In genomic region chr2:106465831-106466230, GRCm38 (mm10) we compare ENCODE assay signal across 22 mouse cellular contexts.
DNase-seq lines count a peak whose midpoint lies in the region; TF ChIP-seq lines count a peak whose summit lies in the region.
"Had no signal": no experiment of that assay in that cellular context is flagged by ENCODE, and none has a peak within 500 bp of the region (broad histone marks: within the 10 kb centered on the region; RNA-seq: fewer than 3 reads in every experiment).

No protein-coding gene starts in this region.

- TF ChIP-seq EP300 in ES-Bruce4 (IDR thresholded peaks at IDR 0.05; ENCODE audit: insufficient read depth, low read depth, low read length), result 0 out of 2 replicates have a peak, but pooled peaks have one; percentile 24

- H3K27ac ChIP-seq in ES-Bruce4 (ENCODE audit: insufficient read depth, low read length) (no peak overlapping the region), ES-E14 (ENCODE audit: insufficient read depth, low read depth, low read length, poor library complexity, severe bottlenecking) (no peak overlapping the region)
- H3K27ac ChIP-seq: embryonic facial prominence, embryonic 13.5 days; embryonic facial prominence, embryonic 15.5 days; forebrain, embryonic 10.5 days; forebrain, embryonic 12.5 days had no signal

- DNase-seq in ES-E14 (ENCODE audit: low read depth, low spot score) (peak; percentile 89), WW6 (ENCODE audit: low read depth, low spot score) (peak; percentile 39)
- DNase-seq in adrenal gland, adult 8-10 months, result no peak
- DNase-seq in right cerebral cortex, postnatal 14 days, result no peak
- DNase-seq in left cerebral cortex, postnatal 10 days (ENCODE audit: extremely low spot score in 1 of 2, low spot score in 2 of 2), result no peak
- DNase-seq: adrenal gland, postnatal 10 days; adrenal gland, postnatal 25 days; B cell, adult 2 months; cerebellum, adult 11 months; cerebellum, adult 18-20 months; cerebellum, adult 8-10 months; cerebellum, adult 9-11 months; cerebellum, postnatal 14 days; cerebellum, postnatal 36 days; embryo, embryonic 11 days had no signal

- no peak for TF ChIP-seq CTCF in ES-Bruce4 (IDR thresholded peaks at IDR 0.05; ENCODE audit: low read depth, low read length)

- in situ Hi-C loops in ES-E14 (cut with MboI; ENCODE audit: low sequenced_read_pairs in 2 of 2, unreplicated experiment in 2 of 2), result no loop called here

- intact Hi-C loops in left cerebral cortex, postnatal 10 days (cut with DNase I), result no loop called here

- H3K36me3 ChIP-seq in ES-Bruce4 (ENCODE audit: control insufficient read depth, insufficient read depth, low read length, poor library complexity, severe bottlenecking) (no peaks in the 10 kb centered on the region), ES-E14 (ENCODE audit: control insufficient read depth, insufficient read depth, low read length, poor library complexity, severe bottlenecking) (no peaks in the 10 kb centered on the region)
- H3K36me3 ChIP-seq: embryonic facial prominence, embryonic 13.5 days; embryonic facial prominence, embryonic 15.5 days; forebrain, embryonic 10.5 days; forebrain, embryonic 12.5 days had no signal

- H3K9ac ChIP-seq in ES-Bruce4 (ENCODE audit: low read depth, poor library complexity, severe bottlenecking) (no peak overlapping the region), ES-E14 (ENCODE audit: insufficient read depth, low read depth, low read length, poor library complexity, severe bottlenecking) (no peak overlapping the region)
- H3K9ac ChIP-seq: embryonic facial prominence, embryonic 13.5 days; embryonic facial prominence, embryonic 15.5 days; forebrain, embryonic 12.5 days had no signal

- no peaks in the 10 kb centered on the region; the same call in 1 of the 2 replicates for H3K27me3 ChIP-seq in ES-Bruce4 (ENCODE audit: control insufficient read depth, insufficient read depth, low read length, poor library complexity, severe bottlenecking)
- H3K27me3 ChIP-seq: CH12.LX; embryonic facial prominence, embryonic 13.5 days; embryonic facial prominence, embryonic 15.5 days; forebrain, embryonic 12.5 days had no signal

- no peak overlapping the region for H3K4me3 ChIP-seq in ES-Bruce4 (ENCODE audit: low read depth, low read length)
- H3K4me3 ChIP-seq in ES-E14 (ENCODE audit: insufficient read depth in 1 of 2, low read depth in 1 of 2, low read length in 2 of 2, poor library complexity in 1 of 2, severe bottlenecking in 1 of 2), result no peak overlapping the region
- H3K4me3 ChIP-seq: embryonic facial prominence, embryonic 13.5 days; embryonic facial prominence, embryonic 15.5 days; erythroblast, embryonic 14.5 days; forebrain, embryonic 10.5 days; forebrain, embryonic 12.5 days had no signal

- no peaks in the 10 kb centered on the region for H3K4me1 ChIP-seq in ES-Bruce4 (ENCODE audit: control insufficient read depth, insufficient read depth, low read length)
- H3K4me1 ChIP-seq in ES-E14 (ENCODE audit: control insufficient read depth in 2 of 2, insufficient read depth in 2 of 2, low read length in 2 of 2, poor library complexity in 1 of 2), result peaks cover 4 to 9% of the 10 kb centered on the region in 2 experiments

- H3K9me3 ChIP-seq in ES-Bruce4 (replicated peaks; ENCODE audit: control insufficient read depth, insufficient read depth, low read length, poor library complexity, severe bottlenecking) (no peaks in the 10 kb centered on the region), ES-E14 (ENCODE audit: control insufficient read depth, insufficient read depth, low read depth, low read length) (no peaks in the 10 kb centered on the region)
- H3K9me3 ChIP-seq: embryonic facial prominence, embryonic 13.5 days; embryonic facial prominence, embryonic 15.5 days; forebrain, embryonic 10.5 days; forebrain, embryonic 12.5 days had no signal

- no peak for TF ChIP-seq POLR2A in ES-Bruce4 (IDR thresholded peaks at IDR 0.05; ENCODE audit: insufficient read depth, low read length)

TF ChIP-seq in ES-E14, 5 proteins besides CTCF, POLR2A, EP300 and RAD21:
- no peak for TF ChIP-seq MAFK (IDR thresholded peaks at IDR 0.05; ENCODE audit: insufficient read depth, low read depth, low read length)
- no peak for TF ChIP-seq ZNF384 (IDR thresholded peaks at IDR 0.05; ENCODE audit: low read depth, low read length)
- no peak for TF ChIP-seq CHD2 (IDR thresholded peaks at IDR 0.05; ENCODE audit: low read depth, low read length)
- TF ChIP-seq HCFC1 (IDR thresholded peaks at IDR 0.05; ENCODE audit: borderline replicate concordance, insufficient read depth, low read length), result no peak
- no peak for TF ChIP-seq ZC3H11A (IDR thresholded peaks at IDR 0.05; ENCODE audit: borderline replicate concordance, low read depth, low read length)
TF ChIP-seq in ES-E14: peak in this region for 0.

Comparison
In these comparisons a context has a peak if more than half of its experiments do, and no peak if none do; other contexts are left out.
1. DNase-seq: peak in ES-E14 (single experiment) and WW6 (single experiment); none in adrenal gland, adult 8-10 months (single experiment), right cerebral cortex, postnatal 14 days (single experiment) and left cerebral cortex, postnatal 10 days (0 of 2).